Mouse (Mus musculus): ENCODE data around the gene Ocel1. TPM values are rescaled to one million over a fixed set of nuclear protein-coding genes. Genes with fewer than 3 reads are reported as not detected.

Ocel1 gene
- polyA plus RNA-seq, 1 experiment = 36.5 TPM

GRCm38 (mm10) chr8:71385212-71385835 lies 14.2 kb downstream of the Ocel1 start:
- no peaks in the 10 kb centered on the region for H3K36me3 ChIP-seq (ENCODE audit: control insufficient read depth, insufficient read depth, low read length)
- H3K27me3 ChIP-seq (ENCODE audit: control insufficient read depth, insufficient read depth, low read length) = no peaks in the 10 kb centered on the region
- no peak overlapping the region for H3K27ac ChIP-seq (ENCODE audit: control insufficient read depth, insufficient read depth, low read depth, low read length)
- H3K4me1 ChIP-seq (ENCODE audit: control insufficient read depth, insufficient read depth, low read length) = peaks cover 14% of the 10 kb centered on the region
- TF ChIP-seq CTCF (IDR thresholded peaks at IDR 0.05; ENCODE audit: control insufficient read depth, insufficient read depth, insufficient replicate concordance, low read depth, low read length) (no peak), POLR2A (IDR thresholded peaks at IDR 0.05; ENCODE audit: control insufficient read depth, low read depth, low read length) (no peak)
- H3K4me3 ChIP-seq (ENCODE audit: control insufficient read depth, low read depth, low read length) = no peak overlapping the region

GRCm38 (mm10) chr8:71388267-71388666 lies 17.2 kb downstream of the Ocel1 start:
- TF ChIP-seq CTCF (IDR thresholded peaks at IDR 0.05; ENCODE audit: control insufficient read depth, insufficient read depth, insufficient replicate concordance, low read depth, low read length) (no peak), POLR2A (IDR thresholded peaks at IDR 0.05; ENCODE audit: control insufficient read depth, low read depth, low read length) (no peak)
- Histone ChIP-seq H3K4me3 (ENCODE audit: control insufficient read depth, low read depth, low read length) (no peak overlapping the region), H3K4me1 (ENCODE audit: control insufficient read depth, insufficient read depth, low read length) (peaks cover 5% of the 10 kb centered on the region), H3K27ac (ENCODE audit: control insufficient read depth, insufficient read depth, low read depth, low read length) (no peak overlapping the region), H3K36me3 (ENCODE audit: control insufficient read depth, insufficient read depth, low read length) (no peaks in the 10 kb centered on the region), H3K27me3 (ENCODE audit: control insufficient read depth, insufficient read depth, low read length) (no peaks in the 10 kb centered on the region)

GRCm38 (mm10) chr8:71391696-71392095 lies 20.6 kb downstream of the Ocel1 start:
- peaks cover 11% of the 10 kb centered on the region for H3K4me1 ChIP-seq (ENCODE audit: control insufficient read depth, insufficient read depth, low read length)
- TF ChIP-seq POLR2A (IDR thresholded peaks at IDR 0.05; ENCODE audit: control insufficient read depth, low read depth, low read length) = no peak
- TF ChIP-seq CTCF (IDR thresholded peaks at IDR 0.05; ENCODE audit: control insufficient read depth, insufficient read depth, insufficient replicate concordance, low read depth, low read length) = no peak
- H3K36me3 ChIP-seq (ENCODE audit: control insufficient read depth, insufficient read depth, low read length) = no peaks in the 10 kb centered on the region
- no peaks in the 10 kb centered on the region for H3K27me3 ChIP-seq (ENCODE audit: control insufficient read depth, insufficient read depth, low read length)
- H3K27ac ChIP-seq (ENCODE audit: control insufficient read depth, insufficient read depth, low read depth, low read length) = no peak overlapping the region
- H3K4me3 ChIP-seq (ENCODE audit: control insufficient read depth, low read depth, low read length) = no peak overlapping the region

- Histone ChIP-seq H3K4me1 (ENCODE audit: control insufficient read depth, insufficient read depth, low read length) (peaks cover 11% of the 10 kb centered on the region), H3K36me3 (ENCODE audit: control insufficient read depth, insufficient read depth, low read length) (no peaks in the 10 kb centered on the region), H3K4me3 (ENCODE audit: control insufficient read depth, low read depth, low read length) (no peak overlapping the region), H3K27ac (ENCODE audit: control insufficient read depth, insufficient read depth, low read depth, low read length) (no peak overlapping the region), H3K27me3 (ENCODE audit: control insufficient read depth, insufficient read depth, low read length) (no peaks in the 10 kb centered on the region)
- TF ChIP-seq POLR2A (IDR thresholded peaks at IDR 0.05; ENCODE audit: control insufficient read depth, low read depth, low read length) (no peak), CTCF (IDR thresholded peaks at IDR 0.05; ENCODE audit: control insufficient read depth, insufficient read depth, insufficient replicate concordance, low read depth, low read length) (no peak)
These were observed 21.3 kb downstream of the Ocel1 start for GRCm38 (mm10) chr8:71392391-71392790.

- Histone ChIP-seq H3K27me3 (ENCODE audit: control insufficient read depth, insufficient read depth, low read length) (no peaks in the 10 kb centered on the region), H3K36me3 (ENCODE audit: control insufficient read depth, insufficient read depth, low read length) (no peaks in the 10 kb centered on the region), H3K4me3 (ENCODE audit: control insufficient read depth, low read depth, low read length) (no peak overlapping the region), H3K4me1 (ENCODE audit: control insufficient read depth, insufficient read depth, low read length) (peaks cover 16% of the 10 kb centered on the region), H3K27ac (ENCODE audit: control insufficient read depth, insufficient read depth, low read depth, low read length) (no peak overlapping the region)
- TF ChIP-seq CTCF (IDR thresholded peaks at IDR 0.05; ENCODE audit: control insufficient read depth, insufficient read depth, insufficient replicate concordance, low read depth, low read length) = no peak
- TF ChIP-seq POLR2A (IDR thresholded peaks at IDR 0.05; ENCODE audit: control insufficient read depth, low read depth, low read length) = no peak
These were observed 21.8 kb downstream of the Ocel1 start for GRCm38 (mm10) chr8:71392871-71393270.

GRCm38 (mm10) chr8:71394481-71394880 lies 23.4 kb downstream of the Ocel1 start:
- peaks cover 16% of the 10 kb centered on the region for H3K4me1 ChIP-seq (ENCODE audit: control insufficient read depth, insufficient read depth, low read length)
- H3K36me3 ChIP-seq (ENCODE audit: control insufficient read depth, insufficient read depth, low read length) = no peaks in the 10 kb centered on the region
- H3K27me3 ChIP-seq (ENCODE audit: control insufficient read depth, insufficient read depth, low read length) = no peaks in the 10 kb centered on the region
- H3K27ac ChIP-seq (ENCODE audit: control insufficient read depth, insufficient read depth, low read depth, low read length) = no peak overlapping the region
- H3K4me3 ChIP-seq (ENCODE audit: control insufficient read depth, low read depth, low read length) = no peak overlapping the region
- TF ChIP-seq CTCF (IDR thresholded peaks at IDR 0.05; ENCODE audit: control insufficient read depth, insufficient read depth, insufficient replicate concordance, low read depth, low read length) = no peak
- no peak for TF ChIP-seq POLR2A (IDR thresholded peaks at IDR 0.05; ENCODE audit: control insufficient read depth, low read depth, low read length)

GRCm38 (mm10) chr8:71395071-71395470 lies 24.0 kb downstream of the Ocel1 start:
- H3K4me3 ChIP-seq (ENCODE audit: control insufficient read depth, low read depth, low read length) = no peak overlapping the region
- no peak overlapping the region for H3K27ac ChIP-seq (ENCODE audit: control insufficient read depth, insufficient read depth, low read depth, low read length)

More at GRCm38 (mm10) chr8:71395071-71395470, 24.0 kb downstream of the Ocel1 start:
- peaks cover 16% of the 10 kb centered on the region for H3K4me1 ChIP-seq (ENCODE audit: control insufficient read depth, insufficient read depth, low read length)
- TF ChIP-seq POLR2A (IDR thresholded peaks at IDR 0.05; ENCODE audit: control insufficient read depth, low read depth, low read length) = no peak
- TF ChIP-seq CTCF (IDR thresholded peaks at IDR 0.05; ENCODE audit: control insufficient read depth, insufficient read depth, insufficient replicate concordance, low read depth, low read length) = no peak
- no peaks in the 10 kb centered on the region for H3K36me3 ChIP-seq (ENCODE audit: control insufficient read depth, insufficient read depth, low read length)
- no peaks in the 10 kb centered on the region for H3K27me3 ChIP-seq (ENCODE audit: control insufficient read depth, insufficient read depth, low read length)

All from testis, adult 2 months (tissue).